Comparison of ENCODE assay signal across 11 mouse cellular contexts in the genomic region with DNA sequence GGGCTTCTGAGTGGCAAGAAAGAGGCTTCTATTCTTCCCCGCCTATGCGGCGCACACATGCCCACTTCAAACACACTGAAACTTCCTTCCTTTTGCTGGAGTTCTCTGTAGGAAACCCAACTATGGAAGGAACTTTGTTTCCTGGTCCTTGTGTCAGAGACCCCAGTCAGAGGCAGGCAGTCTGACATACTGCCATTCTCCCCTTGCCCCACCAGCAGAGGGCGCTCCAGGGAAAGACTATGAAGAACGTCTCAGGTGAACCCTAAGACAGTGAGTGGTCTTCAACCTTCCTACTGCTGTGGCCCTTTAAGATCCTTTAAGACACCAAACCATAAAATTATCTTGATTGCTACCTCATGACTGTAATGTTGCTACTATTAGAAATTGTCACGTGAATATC. TPM values are rescaled to one million over a fixed set of nuclear protein-coding genes. Genes with fewer than 3 reads are reported as not detected.
A peak's percentile ranks its signal among the peaks of the same experiment; 100 is the strongest.
DNase-seq lines count a peak whose midpoint lies in the region; ATAC-seq and TF ChIP-seq lines count a peak whose summit lies in the region.
"Had no signal": no experiment of that assay in that cellular context is flagged by ENCODE, and none has a peak within 500 bp of the region (broad histone marks: within the 10 kb centered on the region; RNA-seq: fewer than 3 reads in every experiment).

No protein-coding gene starts in this region.

- intact Hi-C loops in heart, postnatal 14 days (cut with DNase I): no loop called here

- H3K27ac ChIP-seq in heart, embryonic 10.5 days: no peak overlapping the region
- no peak overlapping the region for H3K27ac ChIP-seq in bone marrow, adult 2 months (ENCODE audit: control insufficient read depth, insufficient read depth, low read depth, low read length, poor library complexity)
- no peak overlapping the region for H3K27ac ChIP-seq in intestine, embryonic 16.5 days (ENCODE audit: low read length)
- no peak overlapping the region for H3K27ac ChIP-seq in forebrain, embryonic 14.5 days (ENCODE audit: low read depth, low read length)
- H3K27ac ChIP-seq: limb, embryonic 15.5 days; stomach, embryonic 15.5 days had no signal

- no peaks in the 10 kb centered on the region for H3K27me3 ChIP-seq in heart, embryonic 10.5 days (ENCODE audit: insufficient read depth, poor library complexity, severe bottlenecking)
- peaks cover 4% of the 10 kb centered on the region; the same call in 1 of the 2 replicates for H3K27me3 ChIP-seq in E14TG2a.4 (ENCODE audit: insufficient read depth, low read length)
- no peaks in the 10 kb centered on the region for H3K27me3 ChIP-seq in intestine, embryonic 16.5 days (replicated peaks; ENCODE audit: control insufficient read depth, insufficient read depth, low read length)
- H3K27me3 ChIP-seq in forebrain, embryonic 14.5 days (replicated peaks; ENCODE audit: control insufficient read depth, insufficient read depth, low read length): no peaks in the 10 kb centered on the region
- H3K27me3 ChIP-seq: limb, embryonic 15.5 days; stomach, embryonic 15.5 days had no signal

- ATAC-seq in intestine, embryonic 16.5 days: peak; percentile 45; the same call in 1 of the 2 replicates
- no peak for ATAC-seq in forebrain, embryonic 14.5 days

- H3K9me3 ChIP-seq in heart, embryonic 10.5 days: no peaks in the 10 kb centered on the region
- no peaks in the 10 kb centered on the region for H3K9me3 ChIP-seq in E14TG2a.4 (ENCODE audit: low read length)
- H3K9me3 ChIP-seq in intestine, embryonic 16.5 days (ENCODE audit: control insufficient read depth, low read length): no peaks in the 10 kb centered on the region
- H3K9me3 ChIP-seq in forebrain, embryonic 14.5 days (replicated peaks; ENCODE audit: control insufficient read depth, low read length): no peaks in the 10 kb centered on the region
- H3K9me3 ChIP-seq: limb, embryonic 15.5 days; stomach, embryonic 15.5 days had no signal

- H3K4me1 ChIP-seq in heart, embryonic 10.5 days: peaks cover 10% of the 10 kb centered on the region; the same call in 1 of the 2 replicates
- peaks cover 16% of the 10 kb centered on the region for H3K4me1 ChIP-seq in E14TG2a.4 (replicated peaks; ENCODE audit: low read depth, low read length)
- H3K4me1 ChIP-seq in bone marrow, adult 2 months (ENCODE audit: control insufficient read depth, insufficient read depth, low read length): no peaks in the 10 kb centered on the region
- H3K4me1 ChIP-seq in intestine, embryonic 16.5 days (ENCODE audit: control insufficient read depth, insufficient read depth, low read length): no peaks in the 10 kb centered on the region
- no peaks in the 10 kb centered on the region for H3K4me1 ChIP-seq in forebrain, embryonic 14.5 days (ENCODE audit: control insufficient read depth, insufficient read depth, low read length)
- H3K4me1 ChIP-seq: limb, embryonic 15.5 days; stomach, embryonic 15.5 days had no signal

- H3K36me3 ChIP-seq in heart, embryonic 10.5 days: no peaks in the 10 kb centered on the region
- no peaks in the 10 kb centered on the region for H3K36me3 ChIP-seq in E14TG2a.4 (ENCODE audit: insufficient read depth, low read length)
- H3K36me3 ChIP-seq in intestine, embryonic 16.5 days (ENCODE audit: control insufficient read depth, insufficient read depth, low read length): no peaks in the 10 kb centered on the region
- no peaks in the 10 kb centered on the region for H3K36me3 ChIP-seq in forebrain, embryonic 14.5 days (ENCODE audit: control insufficient read depth, insufficient read depth, low read length)
- H3K36me3 ChIP-seq: limb, embryonic 15.5 days; stomach, embryonic 15.5 days had no signal

- 90% methylated on average over 6 of the region's 6 CpGs for WGBS in heart, embryonic 10.5 days
- 41% methylated on average over 6 of the region's 6 CpGs for WGBS in bone marrow, adult 2 months
- 81% methylated on average over 6 of the region's 6 CpGs for WGBS in intestine, embryonic 16.5 days
- 90% methylated on average over 6 of the region's 6 CpGs for WGBS in forebrain, embryonic 14.5 days

- DNase-seq in heart, postnatal 14 days: peak; percentile 35 to 53
- no peak for DNase-seq in heart, embryonic 10.5 days (ENCODE audit: low spot score)
- peak; percentile 73 for DNase-seq in lung, postnatal 14 days
- DNase-seq in testis, postnatal 14 days (ENCODE audit: low spot score): peak; percentile 49
- DNase-seq in forebrain, embryonic 14.5 days (ENCODE audit: low spot score): no peak

- no peak overlapping the region for H3K4me3 ChIP-seq in heart, embryonic 10.5 days
- H3K4me3 ChIP-seq in E14TG2a.4 (replicated peaks; ENCODE audit: low read length): no peak overlapping the region
- no peak overlapping the region for H3K4me3 ChIP-seq in bone marrow, adult 2 months (replicated peaks; ENCODE audit: control insufficient read depth, low read depth, low read length)
- no peak overlapping the region for H3K4me3 ChIP-seq in intestine, embryonic 16.5 days (ENCODE audit: low read length)
- no peak overlapping the region for H3K4me3 ChIP-seq in forebrain, embryonic 14.5 days (ENCODE audit: low read depth, low read length)
- H3K4me3 ChIP-seq: erythroblast, embryonic 14.5 days; limb, embryonic 15.5 days; stomach, embryonic 15.5 days had no signal

- peak; percentile 83 for TF ChIP-seq CTCF in E14TG2a.4 (conservative IDR thresholded peaks at IDR 0.05; ENCODE audit: low read length)
- peak; percentile 78 for TF ChIP-seq CTCF in bone marrow, adult 2 months (IDR thresholded peaks at IDR 0.05; ENCODE audit: control insufficient read depth, insufficient read depth, low read length)

- no peak for TF ChIP-seq POLR2A in bone marrow, adult 2 months (IDR thresholded peaks at IDR 0.05; ENCODE audit: borderline replicate concordance, control insufficient read depth, low read depth, low read length)

- no peak overlapping the region for H3K9ac ChIP-seq in intestine, embryonic 16.5 days (ENCODE audit: low read depth, low read length)
- no peak overlapping the region for H3K9ac ChIP-seq in forebrain, embryonic 14.5 days (ENCODE audit: low read length)
- H3K9ac ChIP-seq: limb, embryonic 15.5 days; stomach, embryonic 15.5 days had no signal

- H3K4me2 ChIP-seq in intestine, embryonic 16.5 days (ENCODE audit: low read depth, low read length): no peak overlapping the region
- H3K4me2 ChIP-seq in forebrain, embryonic 14.5 days (ENCODE audit: low read length): no peak overlapping the region
- H3K4me2 ChIP-seq: limb, embryonic 15.5 days; stomach, embryonic 15.5 days had no signal

RNA-seq across cellular contexts. Expression of a gene that starts 21.4 kb away (rescaled TPM):
- total RNA-seq in heart, postnatal 14 days (2021): 10 to 100 TPM; 77.8 to 81.7 TPM
- 106 and 130 TPM in 2 replicates for polyA plus RNA-seq in heart, embryonic 10.5 days (2016; fragmentation: Nextera tagmentation; extraction: Ambion mirVana)
- polyA plus RNA-seq in bone marrow, adult 2 months (2011; ENCODE audit: insufficient read depth, insufficient read length, low replicate concordance, missing spikeins): 43.5 and 69.1 TPM in 2 replicates
- polyA plus RNA-seq in intestine, embryonic 16.5 days (2015; fragmentation: Nextera tagmentation; extraction: Ambion mirVana): 166 and 168 TPM in 2 replicates
- 227 and 241 TPM in 2 replicates for polyA plus RNA-seq in forebrain, embryonic 14.5 days (2014; fragmentation: Nextera tagmentation; extraction: Ambion mirVana)

RNA-seq across cellular contexts. Expression of a gene that starts 51.1 kb away (rescaled TPM):
- 1 to 10 TPM; 5.4 to 5.9 TPM for total RNA-seq in heart, postnatal 14 days (2021)
- polyA plus RNA-seq in heart, embryonic 10.5 days (2016; fragmentation: Nextera tagmentation; extraction: Ambion mirVana): 2.7 and 2.8 TPM in 2 replicates
- 0.75 and 1.5 TPM in 2 replicates for polyA plus RNA-seq in bone marrow, adult 2 months (2011; ENCODE audit: insufficient read depth, insufficient read length, low replicate concordance, missing spikeins)
- polyA plus RNA-seq in intestine, embryonic 16.5 days (2015; fragmentation: Nextera tagmentation; extraction: Ambion mirVana): 2.6 and 3.0 TPM in 2 replicates
- 38.4 and 39.9 TPM in 2 replicates for polyA plus RNA-seq in forebrain, embryonic 14.5 days (2014; fragmentation: Nextera tagmentation; extraction: Ambion mirVana)

Comparison
In these comparisons a context has a peak if more than half of its experiments do, and no peak if none do; other contexts are left out.
1. DNase-seq: peak in heart, postnatal 14 days (2 of 2), lung, postnatal 14 days (single experiment) and testis, postnatal 14 days (single experiment); none in heart, embryonic 10.5 days (single experiment) and forebrain, embryonic 14.5 days (single experiment).